Mouse (Mus musculus): ENCODE measurements at regions not wholly inside any gene's neighbourhood (a gene's known extent, or its start where the extent isn't known, plus 50 kb on each side); places are given as distances from the start of the nearest gene placed in this dataset.

DNA sequence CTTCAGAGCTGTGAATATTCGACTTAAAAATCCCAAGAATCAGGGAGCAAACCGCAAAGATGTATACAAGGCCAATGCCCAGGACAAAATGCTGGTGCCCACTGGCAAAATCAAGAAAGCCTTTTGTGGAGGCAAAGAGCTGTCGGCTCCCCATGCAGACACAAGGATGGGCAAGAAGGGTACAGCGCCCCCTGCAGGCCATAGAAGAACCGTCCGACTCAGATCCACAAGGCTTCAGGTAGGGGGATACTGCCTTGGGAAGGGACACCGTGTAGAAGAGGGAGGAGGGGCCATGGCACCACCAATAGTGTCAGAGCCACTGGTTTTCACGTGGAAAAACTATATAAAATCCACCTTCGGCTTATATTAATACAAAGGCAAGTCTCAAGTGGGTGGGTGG, 379.8 kb downstream of the Fam19a5 start:
- H3K4me1 ChIP-seq (replicated peaks) = no peaks in the 10 kb centered on the region
- 38% methylated on average over 9 of the region's 9 CpGs for WGBS
- no peak for ATAC-seq (ENCODE audit: insufficient number of reproducible peaks, low FRiP score)
- no peak overlapping the region for H3K27ac ChIP-seq (ENCODE audit: poor library complexity, severe bottlenecking)
- H3K4me2 ChIP-seq = no peak overlapping the region
- H3K9ac ChIP-seq = no peak overlapping the region
- H3K4me3 ChIP-seq = no peak overlapping the region
- 0 out of 2 replicates have a peak, but pooled peaks cover 8% of the 10 kb centered on the region for H3K27me3 ChIP-seq (replicated peaks)
- no peaks in the 10 kb centered on the region for H3K36me3 ChIP-seq
- H3K9me3 ChIP-seq (replicated peaks) = no peaks in the 10 kb centered on the region

- no peaks in the 10 kb centered on the region for H3K9me3 ChIP-seq (replicated peaks)
- H3K27ac ChIP-seq (ENCODE audit: poor library complexity, severe bottlenecking) = no peak overlapping the region
- H3K4me2 ChIP-seq = no peak overlapping the region
- H3K9ac ChIP-seq = no peak overlapping the region
- H3K27me3 ChIP-seq (replicated peaks) = no peaks in the 10 kb centered on the region
- H3K4me3 ChIP-seq = no peak overlapping the region
- no peaks in the 10 kb centered on the region for H3K4me1 ChIP-seq (replicated peaks)
- no peaks in the 10 kb centered on the region for H3K36me3 ChIP-seq
- ATAC-seq (ENCODE audit: insufficient number of reproducible peaks, low FRiP score) = no peak
- WGBS = 76% methylated on average over 6 of the region's 6 CpGs
Measured at GRCm38 (mm10) chr15:87936041-87936440, 391.9 kb downstream of the Fam19a5 start.

DNA sequence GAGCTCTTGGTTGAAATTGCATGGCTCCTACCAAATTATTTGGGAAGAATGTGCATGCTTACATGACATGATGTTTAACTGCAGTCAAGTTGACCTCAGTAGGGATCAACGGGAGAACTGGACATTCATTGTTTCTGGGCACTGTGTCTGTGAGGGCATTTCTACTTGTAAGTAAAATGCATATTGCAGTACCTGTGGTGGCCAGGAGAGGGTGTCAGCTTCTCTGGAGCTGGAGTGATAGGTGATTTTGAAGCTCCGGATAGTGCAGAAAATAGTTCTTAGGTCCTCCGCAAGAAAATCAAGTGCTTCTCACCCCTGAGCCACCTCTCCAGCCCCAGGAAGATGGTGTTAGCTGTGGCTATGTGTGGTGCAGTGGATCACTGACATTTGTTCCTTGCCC, 396.7 kb downstream of the Fam19a5 start:
- no peaks in the 10 kb centered on the region for H3K36me3 ChIP-seq
- peaks cover 10% of the 10 kb centered on the region; the same call in 1 of the 2 replicates for H3K27me3 ChIP-seq (replicated peaks)
- 47% methylated on average over 3 of the region's 3 CpGs for WGBS
- no peak for ATAC-seq (ENCODE audit: insufficient number of reproducible peaks, low FRiP score)
- H3K9me3 ChIP-seq (replicated peaks) = no peaks in the 10 kb centered on the region
- H3K9ac ChIP-seq = no peak overlapping the region
- H3K4me1 ChIP-seq (replicated peaks) = no peaks in the 10 kb centered on the region
- no peak overlapping the region for H3K4me3 ChIP-seq
- H3K4me2 ChIP-seq = no peak overlapping the region
- H3K27ac ChIP-seq (ENCODE audit: poor library complexity, severe bottlenecking) = no peak overlapping the region

- Histone ChIP-seq H3K4me3 (no peak overlapping the region), H3K27ac (ENCODE audit: poor library complexity, severe bottlenecking) (no peak overlapping the region), H3K4me1 (replicated peaks) (no peaks in the 10 kb centered on the region), H3K27me3 (replicated peaks) (no peaks in the 10 kb centered on the region), H3K9ac (no peak overlapping the region), H3K9me3 (replicated peaks) (no peaks in the 10 kb centered on the region), H3K36me3 (no peaks in the 10 kb centered on the region), H3K4me2 (no peak overlapping the region)
- 74% methylated on average over 3 of the region's 3 CpGs for WGBS
- no peak for ATAC-seq (ENCODE audit: insufficient number of reproducible peaks, low FRiP score)
Measured at GRCm38 (mm10) chr15:87952531-87952930, 408.4 kb downstream of the Fam19a5 start.

DNA sequence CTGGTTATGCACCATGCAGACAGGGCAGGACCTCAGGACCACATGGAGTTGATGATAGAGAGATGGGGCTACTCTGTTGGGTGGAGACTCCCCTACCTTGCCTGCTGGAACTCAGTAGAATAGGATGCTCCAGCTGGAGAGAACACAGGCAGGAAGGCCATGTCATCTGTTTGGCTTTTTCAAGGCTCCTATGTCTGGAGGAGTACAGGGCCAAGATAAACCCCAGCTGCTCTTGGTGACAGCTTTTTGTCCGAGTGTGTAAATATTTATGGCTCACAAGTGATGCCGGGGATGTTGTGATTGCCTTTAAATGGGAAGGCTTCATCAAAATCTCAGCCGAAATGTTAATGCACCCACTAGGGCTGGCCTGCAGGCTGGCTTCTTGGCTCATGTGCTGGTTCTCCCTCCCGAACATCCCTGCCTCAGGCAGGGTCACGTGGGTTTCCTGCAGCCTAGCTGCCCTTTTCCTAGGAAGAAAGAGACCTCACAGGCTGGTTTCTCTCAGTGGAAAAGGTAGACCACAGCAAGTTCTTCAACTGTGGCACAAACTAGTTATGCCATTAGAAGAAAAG, 411.7 kb downstream of the Fam19a5 start:
- Histone ChIP-seq H3K27me3 (replicated peaks) (0 out of 2 replicates have a peak, but pooled peaks cover 4% of the 10 kb centered on the region), H3K36me3 (no peaks in the 10 kb centered on the region), H3K9ac (no peak overlapping the region), H3K9me3 (replicated peaks) (no peaks in the 10 kb centered on the region; the same call in 1 of the 2 replicates), H3K4me3 (no peak overlapping the region), H3K4me2 (no peak overlapping the region), H3K27ac (ENCODE audit: poor library complexity, severe bottlenecking) (no peak overlapping the region), H3K4me1 (replicated peaks) (no peaks in the 10 kb centered on the region)
- ATAC-seq (ENCODE audit: insufficient number of reproducible peaks, low FRiP score) = no peak
- WGBS = 62% methylated on average over 5 of the region's 5 CpGs

DNA sequence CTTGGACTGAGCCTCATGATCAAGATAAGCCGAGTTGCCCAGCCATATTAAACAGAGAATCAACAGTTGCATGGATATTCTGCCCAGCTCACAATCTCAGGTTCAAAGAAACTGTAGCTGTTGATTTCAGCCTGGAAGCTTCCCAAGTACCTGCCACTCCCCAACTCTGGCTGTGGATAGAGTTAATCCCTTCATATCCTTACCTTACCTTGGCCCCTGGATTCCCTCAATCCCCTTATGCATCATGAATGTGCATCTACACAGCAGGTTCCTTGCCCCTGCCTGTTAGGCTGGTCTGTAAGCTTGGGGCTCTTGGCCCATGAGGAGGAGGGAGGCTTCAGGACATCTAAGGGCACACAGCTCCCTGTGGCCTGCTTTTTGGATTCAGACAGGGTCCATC, 414.8 kb downstream of the Fam19a5 start:
- Histone ChIP-seq H3K4me1 (replicated peaks) (no peaks in the 10 kb centered on the region), H3K9me3 (replicated peaks) (no peaks in the 10 kb centered on the region; the same call in 1 of the 2 replicates), H3K27me3 (replicated peaks) (0 out of 2 replicates have a peak, but pooled peaks cover 4% of the 10 kb centered on the region), H3K4me3 (no peak overlapping the region), H3K27ac (ENCODE audit: poor library complexity, severe bottlenecking) (no peak overlapping the region), H3K9ac (no peak overlapping the region), H3K4me2 (no peak overlapping the region), H3K36me3 (no peaks in the 10 kb centered on the region)
- no peak for ATAC-seq (ENCODE audit: insufficient number of reproducible peaks, low FRiP score)
- WGBS = 55% methylated on average over 1 of the region's 1 CpGs

- H3K4me1 ChIP-seq (replicated peaks) = peaks cover 14% of the 10 kb centered on the region
Measured at GRCm38 (mm10) chr15:87972641-87973040, 428.5 kb downstream of the Fam19a5 start.

GRCm38 (mm10) chr15:87987322-87987985, 443.4 kb downstream of the Fam19a5 start:
- Histone ChIP-seq H3K27ac (ENCODE audit: poor library complexity, severe bottlenecking) (no peak overlapping the region), H3K4me3 (no peak overlapping the region), H3K27me3 (replicated peaks) (peaks cover 8% of the 10 kb centered on the region; the same call in 1 of the 2 replicates), H3K9ac (no peak overlapping the region), H3K9me3 (replicated peaks) (no peaks in the 10 kb centered on the region), H3K36me3 (no peaks in the 10 kb centered on the region), H3K4me2 (no peak overlapping the region), H3K4me1 (replicated peaks) (peaks cover 12% of the 10 kb centered on the region)
- 24% methylated on average over 5 of the region's 5 CpGs for WGBS
- no peak for ATAC-seq (ENCODE audit: insufficient number of reproducible peaks, low FRiP score)

More at GRCm38 (mm10) chr15:87972641-87973040, 428.5 kb downstream of the Fam19a5 start:
- H3K9ac ChIP-seq = no peak overlapping the region
- no peak overlapping the region for H3K4me3 ChIP-seq
- no peak overlapping the region for H3K27ac ChIP-seq (ENCODE audit: poor library complexity, severe bottlenecking)
- H3K27me3 ChIP-seq (replicated peaks) = peaks cover 6% of the 10 kb centered on the region; the same call in 1 of the 2 replicates
- no peak overlapping the region for H3K4me2 ChIP-seq
- H3K36me3 ChIP-seq = no peaks in the 10 kb centered on the region
- H3K9me3 ChIP-seq (replicated peaks) = no peaks in the 10 kb centered on the region
- ATAC-seq (ENCODE audit: insufficient number of reproducible peaks, low FRiP score) = no peak
- 53% methylated on average over 6 of the region's 6 CpGs for WGBS

- Histone ChIP-seq H3K4me1 (replicated peaks) (no peaks in the 10 kb centered on the region), H3K27me3 (replicated peaks) (peaks cover 29% of the 10 kb centered on the region), H3K9ac (no peak overlapping the region), H3K4me3 (no peak overlapping the region), H3K36me3 (no peaks in the 10 kb centered on the region), H3K27ac (ENCODE audit: poor library complexity, severe bottlenecking) (no peak overlapping the region), H3K9me3 (replicated peaks) (no peaks in the 10 kb centered on the region), H3K4me2 (no peak overlapping the region)
- WGBS = 59% methylated on average over 8 of the region's 8 CpGs
- no peak for ATAC-seq (ENCODE audit: insufficient number of reproducible peaks, low FRiP score)
Measured at GRCm38 (mm10) chr15:87994546-87994945, 450.4 kb downstream of the Fam19a5 start.

- Histone ChIP-seq H3K9ac (no peak overlapping the region), H3K9me3 (replicated peaks) (peaks cover 4% of the 10 kb centered on the region; the same call in 1 of the 2 replicates), H3K36me3 (no peaks in the 10 kb centered on the region), H3K4me2 (no peak overlapping the region), H3K4me1 (replicated peaks) (no peaks in the 10 kb centered on the region), H3K27ac (ENCODE audit: poor library complexity, severe bottlenecking) (no peak overlapping the region), H3K27me3 (replicated peaks) (no peaks in the 10 kb centered on the region; the same call in 1 of the 2 replicates), H3K4me3 (no peak overlapping the region)
- ATAC-seq (ENCODE audit: insufficient number of reproducible peaks, low FRiP score) = no peak
- 80% methylated on average over 5 of the region's 5 CpGs for WGBS
Measured at GRCm38 (mm10) chr15:88017076-88017475, 473.0 kb downstream of the Fam19a5 start.

DNA sequence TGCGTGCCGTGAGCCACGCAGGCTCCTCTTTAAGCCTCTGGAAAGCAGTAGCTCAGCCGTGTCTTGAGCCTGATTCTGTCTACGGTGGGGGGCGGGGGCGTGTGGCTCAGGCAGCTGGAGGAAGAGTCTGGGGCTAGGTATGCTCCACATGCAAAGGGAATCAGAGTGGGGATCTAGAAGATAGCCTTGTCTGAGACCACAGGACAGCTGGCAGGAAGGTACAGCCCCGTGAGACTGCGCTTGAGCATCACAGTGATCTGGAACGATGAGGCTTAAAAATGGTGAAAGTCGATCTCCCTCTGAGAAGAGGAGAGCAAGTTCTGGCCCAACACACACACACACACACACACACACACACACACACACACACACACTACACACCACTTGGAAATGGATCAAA, 488.7 kb downstream of the Fam19a5 start:
- no peak for ATAC-seq (ENCODE audit: insufficient number of reproducible peaks, low FRiP score)
- H3K27me3 ChIP-seq (replicated peaks) = peaks cover 52% of the 10 kb centered on the region
- no peak overlapping the region for H3K27ac ChIP-seq (ENCODE audit: poor library complexity, severe bottlenecking)
- WGBS = 82% methylated on average over 11 of the region's 11 CpGs
- no peak overlapping the region for H3K4me3 ChIP-seq
- H3K9ac ChIP-seq = no peak overlapping the region
- H3K4me2 ChIP-seq = no peak overlapping the region
- H3K36me3 ChIP-seq = no peaks in the 10 kb centered on the region
- no peaks in the 10 kb centered on the region for H3K9me3 ChIP-seq (replicated peaks)
- H3K4me1 ChIP-seq (replicated peaks) = no peaks in the 10 kb centered on the region
